In the genomic region with DNA sequence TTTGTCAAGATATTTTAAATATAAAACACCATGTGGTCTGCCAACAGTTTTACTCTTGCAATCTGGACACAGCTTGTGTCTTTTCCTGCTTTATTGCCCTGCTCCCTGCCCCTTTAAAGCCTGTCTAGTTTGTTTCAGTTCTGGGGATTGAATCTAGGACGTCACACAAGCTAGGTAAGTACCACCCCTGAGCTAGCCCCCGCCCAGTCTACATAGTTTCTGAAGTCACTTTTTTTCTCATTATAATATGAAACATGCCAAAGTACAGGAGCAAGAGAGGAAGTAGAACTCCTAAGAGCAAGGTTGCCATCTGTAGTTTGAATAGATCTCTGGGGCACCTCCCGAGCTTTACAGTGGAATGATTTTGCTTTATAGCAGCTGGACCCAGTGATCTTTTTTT, we compare ENCODE assay signal across 15 mouse cellular contexts.
"Had no signal": no experiment of that assay in that cellular context is flagged by ENCODE, and none has a peak within 500 bp of the region (broad histone marks: within the 10 kb centered on the region; RNA-seq: fewer than 3 reads in every experiment).

No protein-coding gene starts in this region.

- H3K4me1 ChIP-seq: stomach, embryonic 15.5 days had no signal

- H3K4me2 ChIP-seq: limb, embryonic 15.5 days; liver, embryonic 12.5 days; lung, embryonic 14.5 days; midbrain, embryonic 15.5 days; neural tube, embryonic 15.5 days; stomach, embryonic 15.5 days had no signal

- H3K9me3 ChIP-seq: limb, embryonic 15.5 days; liver, embryonic 12.5 days; midbrain, embryonic 10.5 days; midbrain, embryonic 15.5 days; neural tube, embryonic 15.5 days; stomach, embryonic 15.5 days had no signal

- H3K9ac ChIP-seq: limb, embryonic 15.5 days; liver, embryonic 12.5 days; lung, embryonic 14.5 days; midbrain, embryonic 15.5 days; neural tube, embryonic 15.5 days; stomach, embryonic 15.5 days had no signal

- ATAC-seq: liver, embryonic 12.5 days; midbrain, embryonic 15.5 days had no signal

- H3K27me3 ChIP-seq: limb, embryonic 15.5 days; liver, embryonic 12.5 days; neural tube, embryonic 15.5 days; stomach, embryonic 15.5 days had no signal

- H3K36me3 ChIP-seq: limb, embryonic 15.5 days; midbrain, embryonic 10.5 days; midbrain, embryonic 15.5 days; neural tube, embryonic 15.5 days; stomach, embryonic 15.5 days had no signal

- DNase-seq: kidney, postnatal 25 days; lung, embryonic 14.5 days; lung, postnatal 10 days; lung, postnatal 4 days; right cerebral cortex, adult 18-20 months; right cerebral cortex, postnatal 25 days; thymus, adult 2 months; thymus, postnatal 25 days had no signal

- H3K4me3 ChIP-seq: left cerebral cortex, adult 2 months; limb, embryonic 15.5 days; liver, embryonic 12.5 days; midbrain, embryonic 10.5 days; midbrain, embryonic 15.5 days; neural tube, embryonic 15.5 days; stomach, embryonic 15.5 days had no signal

- H3K27ac ChIP-seq: left cerebral cortex, adult 2 months; limb, embryonic 15.5 days; liver, embryonic 12.5 days; midbrain, embryonic 10.5 days; midbrain, embryonic 15.5 days; neural tube, embryonic 15.5 days; stomach, embryonic 15.5 days had no signal
